Mouse (Mus musculus): ENCODE measurements around the gene Plekhd1. TPM values are rescaled to one million over a fixed set of nuclear protein-coding genes. Genes with fewer than 3 reads are reported as not detected.

Gene Plekhd1
- total and polyA plus RNA-seq, 3 experiments: 0.08 to 0.34 TPM; not detected in 1

- H3K4me3 ChIP-seq (replicated peaks in 1 of 3; ENCODE audit: low read depth in 2 of 3, low read length in 2 of 3, poor library complexity in 1 of 3): no peak overlapping the region
- H3K4me1 ChIP-seq (ENCODE audit: control insufficient read depth in 1 of 2, insufficient read depth in 2 of 2): no peaks in the 10 kb centered on the region
- in situ Hi-C loops (cut with MboI; ENCODE audit: low pct_ligation_motif_present, low pct_unique_long_range_greater_than_20kb, low sequenced_read_pairs) (no loop called here), dilution Hi-C loops (cut with MboI; ENCODE audit: extremely low pct_ligation_motif_present, extremely low pct_unique_long_range_greater_than_20kb, low sequenced_read_pairs) (no loop called here)
- no peak overlapping the region for H3K9ac ChIP-seq (ENCODE audit: insufficient read depth, low read depth)
- H3K27ac ChIP-seq (ENCODE audit: insufficient read depth, low read depth): no peak overlapping the region
- H3K9me3 ChIP-seq (replicated peaks; ENCODE audit: low read length): no peaks in the 10 kb centered on the region
- no peak overlapping the region for H3K4me2 ChIP-seq (ENCODE audit: insufficient read depth, low read depth, poor library complexity, severe bottlenecking)
- H3K27me3 ChIP-seq (replicated peaks): peaks cover 61% of the 10 kb centered on the region
- DNase-seq (ENCODE audit: extremely low read depth): peak; percentile 15
- H3K36me3 ChIP-seq (replicated peaks in 1 of 2; ENCODE audit: control insufficient read depth in 1 of 2, insufficient read depth in 1 of 2, low read length in 1 of 2): no peaks in the 10 kb centered on the region
- no peak for TF ChIP-seq EP300 (IDR thresholded peaks at IDR 0.05; ENCODE audit: low read length)
- peak in 1 of 2 experiments; percentile 42; a peak in 2 of 4 replicates for TF ChIP-seq CTCF (conservative IDR thresholded peaks at IDR 0.05 in 1 of 2, IDR thresholded peaks at IDR 0.05 in 1 of 2; ENCODE audit: low read depth in 2 of 2, low read length in 2 of 2)
- peak; percentile 30 for TF ChIP-seq RAD21 (IDR thresholded peaks at IDR 0.05; ENCODE audit: low read depth, low read length)
- no peaks in the 10 kb centered on the region for H3K79me2 ChIP-seq (replicated peaks; ENCODE audit: control insufficient read depth, extremely low read depth, insufficient read depth, poor library complexity, severe bottlenecking)
Observed at GRCm38 (mm10) chr12:80730567-80730966, 38.2 kb downstream of the Plekhd1 start.

DNA sequence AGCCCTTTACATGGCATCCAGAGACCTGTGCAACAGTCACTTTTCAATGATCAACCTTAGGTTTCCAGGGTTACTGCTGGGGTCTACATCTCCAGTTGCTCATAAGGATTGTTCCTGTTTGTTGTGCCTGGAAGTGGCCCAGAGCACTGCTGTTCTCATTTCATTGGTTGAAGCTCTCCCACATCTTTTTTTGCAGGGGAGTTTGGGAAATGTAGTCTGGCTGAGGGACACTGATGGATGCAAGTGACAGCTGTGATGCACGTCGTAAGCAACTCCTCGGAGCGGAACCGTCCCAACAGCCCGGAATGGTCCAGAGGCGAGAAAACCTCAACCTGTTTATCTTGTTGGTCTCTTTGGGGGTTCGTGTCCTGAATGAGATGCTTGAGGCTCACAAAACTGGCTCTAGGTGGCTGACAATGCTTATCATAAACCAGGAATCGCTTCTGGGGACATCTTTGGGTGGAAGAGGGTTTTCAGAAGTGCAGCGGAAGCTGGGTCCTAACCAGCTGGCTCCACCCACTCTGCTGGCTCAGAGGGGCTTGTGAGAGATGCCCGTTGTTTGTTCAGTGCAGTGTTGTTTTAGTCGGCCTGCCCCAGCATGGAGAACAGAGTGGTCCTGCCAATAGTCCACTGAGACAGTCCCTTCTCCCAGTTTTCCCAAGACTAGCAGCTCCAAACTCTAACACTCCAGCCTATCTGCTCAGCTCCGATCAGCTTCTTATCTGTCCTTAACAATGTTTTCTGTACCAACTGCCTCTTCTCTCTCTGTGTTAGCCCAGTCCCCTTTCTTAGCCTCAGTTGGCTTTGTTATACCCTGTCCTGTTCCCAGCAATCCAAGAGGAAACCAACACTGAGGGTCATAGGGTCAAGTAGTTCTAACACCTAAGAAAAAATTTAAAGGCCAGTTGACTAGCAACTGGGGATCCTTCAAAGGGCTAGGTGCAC lies 42.4 kb downstream of the Plekhd1 start:
- Histone ChIP-seq H3K36me3 (replicated peaks in 1 of 2; ENCODE audit: control insufficient read depth in 1 of 2, insufficient read depth in 1 of 2, low read length in 1 of 2) (no peaks in the 10 kb centered on the region), H3K4me2 (ENCODE audit: insufficient read depth, low read depth, poor library complexity, severe bottlenecking) (no peak overlapping the region), H3K9me3 (replicated peaks; ENCODE audit: low read length) (no peaks in the 10 kb centered on the region), H3K4me3 (replicated peaks in 1 of 3; ENCODE audit: low read depth in 2 of 3, low read length in 2 of 3, poor library complexity in 1 of 3) (no peak overlapping the region), H3K4me1 (ENCODE audit: control insufficient read depth in 1 of 2, insufficient read depth in 2 of 2) (peaks cover 5 to 13% of the 10 kb centered on the region in 2 experiments; a peak in 2 of 4 replicates), H3K27ac (ENCODE audit: insufficient read depth, low read depth) (no peak overlapping the region), H3K27me3 (replicated peaks) (peaks cover 74% of the 10 kb centered on the region), H3K9ac (ENCODE audit: insufficient read depth, low read depth) (no peak overlapping the region), H3K79me2 (replicated peaks; ENCODE audit: control insufficient read depth, extremely low read depth, insufficient read depth, poor library complexity, severe bottlenecking) (no peaks in the 10 kb centered on the region)
- DNase-seq (ENCODE audit: extremely low read depth): no peak
- no peak for TF ChIP-seq KAT2A (IDR thresholded peaks at IDR 0.05; ENCODE audit: insufficient replicate concordance, low read length)
- TF ChIP-seq E2F4 (IDR thresholded peaks at IDR 0.05; ENCODE audit: insufficient replicate concordance, low read depth, low read length): no peak
- no peak for TF ChIP-seq MEF2A (IDR thresholded peaks at IDR 0.05; ENCODE audit: borderline replicate concordance, low read depth, low read length)
- TF ChIP-seq EP300 (IDR thresholded peaks at IDR 0.05; ENCODE audit: low read length): no peak
- TF ChIP-seq MYC (IDR thresholded peaks at IDR 0.05; ENCODE audit: low read depth, low read length): no peak
- TF ChIP-seq JUND (conservative IDR thresholded peaks at IDR 0.05; ENCODE audit: low read depth, low read length): no peak
- no peak for TF ChIP-seq MAFK (IDR thresholded peaks at IDR 0.05; ENCODE audit: insufficient replicate concordance, low read length)
- no peak for TF ChIP-seq MAX (IDR thresholded peaks at IDR 0.05; ENCODE audit: low read length)
- TF ChIP-seq BHLHE40 (IDR thresholded peaks at IDR 0.05; ENCODE audit: low read depth, low read length): no peak
- TF ChIP-seq CHD1 (IDR thresholded peaks at IDR 0.05; ENCODE audit: low read depth, low read length): no peak
- TF ChIP-seq IRF4 (IDR thresholded peaks at IDR 0.05; ENCODE audit: low read depth, low read length): no peak
- no peak for TF ChIP-seq NELFE (IDR thresholded peaks at IDR 0.05; ENCODE audit: low read depth, low read length)
- TF ChIP-seq ZKSCAN1 (IDR thresholded peaks at IDR 0.05; ENCODE audit: borderline replicate concordance, low read depth, low read length): no peak
- TF ChIP-seq ELF1 (IDR thresholded peaks at IDR 0.05; ENCODE audit: low read depth, low read length): no peak
- TF ChIP-seq SIN3A (IDR thresholded peaks at IDR 0.05; ENCODE audit: low read length): no peak
- TF ChIP-seq CHD2 (IDR thresholded peaks at IDR 0.05; ENCODE audit: low read length): no peak
- TF ChIP-seq ZMIZ1 (IDR thresholded peaks at IDR 0.05; ENCODE audit: low read depth, low read length): no peak
- in situ Hi-C loops (cut with MboI; ENCODE audit: low pct_ligation_motif_present, low pct_unique_long_range_greater_than_20kb, low sequenced_read_pairs) (no loop called here), dilution Hi-C loops (cut with MboI; ENCODE audit: extremely low pct_ligation_motif_present, extremely low pct_unique_long_range_greater_than_20kb, low sequenced_read_pairs) (no loop called here)

All from CH12.LX (cell line).